Mouse (Mus musculus): ENCODE results near the gene Usp18.

The Usp18 gene

GRCm38 (mm10) chr6:121245127-121246036, at the start of gene Usp18:
Gene Usp18, plus strand, starts transcription at chr6:121245906.
- DNase-seq (ENCODE audit: low spot score in 2 of 2) = peak; percentile 44 to 58

GRCm38 (mm10) chr6:121197807-121198365, 47.8 kb upstream of the Usp18 start:
- no peak for DNase-seq (ENCODE audit: low spot score in 2 of 2)

DNA sequence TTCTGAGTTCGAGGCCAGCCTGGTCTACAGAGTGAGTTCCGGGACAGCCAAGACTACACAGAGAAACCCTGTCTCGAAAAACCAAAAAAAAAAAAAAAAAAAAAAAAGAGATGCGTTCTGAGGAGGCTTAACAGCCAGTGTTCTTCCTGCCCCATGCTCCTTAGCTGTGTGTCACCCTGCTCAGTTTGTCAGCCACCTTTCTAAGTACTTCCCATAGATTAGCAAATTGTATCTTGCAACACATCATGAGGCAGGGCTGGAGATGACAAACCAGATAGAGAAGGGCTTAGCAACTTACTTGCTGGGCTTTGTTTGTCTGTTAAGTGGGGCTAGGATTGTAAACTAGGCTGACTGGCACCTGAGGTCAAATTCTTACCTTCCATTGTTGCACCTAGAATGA, 45.2 kb upstream of the Usp18 start:
- DNase-seq (ENCODE audit: low spot score in 2 of 2) = no peak

DNA sequence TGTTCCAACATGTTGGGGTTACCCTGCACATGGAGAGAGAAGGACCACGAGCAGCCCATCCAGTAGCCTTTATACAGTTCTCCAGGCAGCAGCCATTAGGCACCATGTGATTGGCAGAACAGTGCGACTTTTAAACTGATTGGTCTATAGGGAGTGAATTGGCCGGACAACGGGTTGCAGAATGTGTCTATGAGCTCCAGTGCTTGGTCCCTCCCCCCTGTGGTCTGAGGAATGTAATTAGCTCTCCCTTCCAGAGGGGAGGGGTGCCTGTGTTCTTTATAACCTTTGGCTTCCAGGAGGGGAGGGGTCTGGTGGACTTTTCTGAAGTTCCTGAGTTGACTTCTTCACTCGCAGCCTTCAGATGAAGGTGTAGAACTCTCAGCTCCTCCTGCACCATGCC, 43.7 kb upstream of the Usp18 start:
- DNase-seq (ENCODE audit: low spot score in 2 of 2) = no peak

GRCm38 (mm10) chr6:121206481-121206880, 39.2 kb upstream of the Usp18 start:
- DNase-seq (ENCODE audit: low spot score in 2 of 2) = no peak

- no peak for DNase-seq (ENCODE audit: low spot score in 2 of 2)
These were observed 36.1 kb upstream of the Usp18 start for GRCm38 (mm10) chr6:121209584-121209983.

- DNase-seq (ENCODE audit: low spot score in 2 of 2) = peak; percentile 45 to 50
These were observed 35.4 kb upstream of the Usp18 start, which contains the start of gene Tuba8 for GRCm38 (mm10) chr6:121210149-121210925. Gene Tuba8, plus strand, starts transcription at chr6:121210696.

GRCm38 (mm10) chr6:121210926-121211289, 34.8 kb upstream of the Usp18 start:
- DNase-seq (ENCODE audit: low spot score in 2 of 2) = no peak

DNA sequence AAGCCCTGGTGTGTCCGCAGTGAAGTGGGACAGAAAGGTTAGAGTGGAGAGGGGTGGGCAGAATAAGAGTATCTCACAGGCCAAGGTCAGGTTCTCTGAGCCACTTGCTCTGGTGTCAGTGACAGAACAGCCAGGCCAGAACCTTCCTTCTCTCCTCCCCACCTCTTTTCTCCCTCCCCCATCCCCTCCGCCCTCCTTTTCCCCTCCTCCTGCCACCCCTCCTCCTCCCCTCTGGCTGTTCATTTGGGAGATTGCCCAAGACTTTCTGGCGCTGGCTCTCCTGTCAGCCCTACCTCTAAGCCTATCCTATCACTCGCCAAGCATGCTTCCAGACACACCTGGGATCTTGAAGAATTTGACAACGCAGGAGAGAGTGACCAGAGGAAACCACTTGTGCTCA, 34.0 kb upstream of the Usp18 start:
- DNase-seq (ENCODE audit: low spot score in 2 of 2) = no peak

DNA sequence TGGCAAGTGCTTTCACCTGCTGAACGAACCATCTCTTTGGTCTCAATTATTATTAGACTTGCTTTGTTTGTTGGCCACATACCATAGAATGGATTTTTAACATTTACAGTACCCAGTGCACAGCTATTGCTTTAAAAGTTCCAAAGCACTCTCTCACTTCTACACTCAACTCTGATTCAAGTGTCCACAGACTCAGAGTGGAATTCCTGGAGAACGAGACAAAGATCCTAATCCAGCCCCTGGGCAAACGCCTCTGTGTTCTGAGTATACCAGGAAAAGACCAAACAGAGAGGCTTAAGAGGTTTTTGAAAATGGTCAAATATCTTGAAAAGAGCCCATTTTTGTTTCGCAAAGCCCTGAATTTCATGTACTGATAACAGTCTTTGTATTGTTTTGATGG, 32.7 kb upstream of the Usp18 start:
- no peak for DNase-seq (ENCODE audit: low spot score in 2 of 2)

DNA sequence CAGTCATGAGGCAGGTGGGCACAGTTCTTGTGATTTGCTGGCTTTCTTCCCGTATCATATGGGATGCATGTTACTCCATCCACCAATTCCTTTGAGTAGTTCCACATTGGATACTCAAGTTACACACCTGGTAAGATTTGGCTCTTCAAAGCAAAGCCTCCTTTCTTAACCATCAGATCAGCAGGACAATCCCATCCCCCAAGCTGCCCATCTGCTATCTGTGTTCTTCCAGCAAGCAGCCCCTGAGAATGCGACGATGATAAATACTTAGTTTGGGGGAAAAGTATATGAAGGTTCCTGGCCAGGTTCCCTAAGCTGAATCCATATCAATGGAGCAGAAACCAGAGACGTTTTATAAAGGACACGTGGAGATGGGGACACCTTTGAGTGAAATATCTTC, 31.5 kb upstream of the Usp18 start:
- DNase-seq (ENCODE audit: low spot score in 2 of 2) = no peak

- DNase-seq (ENCODE audit: low spot score in 2 of 2) = no peak
These were observed 30.9 kb upstream of the Usp18 start for GRCm38 (mm10) chr6:121214667-121215330.

- DNase-seq (ENCODE audit: low spot score in 2 of 2) = no peak
These were observed 30.4 kb upstream of the Usp18 start for GRCm38 (mm10) chr6:121215336-121215735.

GRCm38 (mm10) chr6:121215896-121216295, 29.8 kb upstream of the Usp18 start:
- DNase-seq (ENCODE audit: low spot score in 2 of 2) = no peak

GRCm38 (mm10) chr6:121216589-121217255, 29.0 kb upstream of the Usp18 start:
- DNase-seq (ENCODE audit: low spot score in 2 of 2) = no peak

DNA sequence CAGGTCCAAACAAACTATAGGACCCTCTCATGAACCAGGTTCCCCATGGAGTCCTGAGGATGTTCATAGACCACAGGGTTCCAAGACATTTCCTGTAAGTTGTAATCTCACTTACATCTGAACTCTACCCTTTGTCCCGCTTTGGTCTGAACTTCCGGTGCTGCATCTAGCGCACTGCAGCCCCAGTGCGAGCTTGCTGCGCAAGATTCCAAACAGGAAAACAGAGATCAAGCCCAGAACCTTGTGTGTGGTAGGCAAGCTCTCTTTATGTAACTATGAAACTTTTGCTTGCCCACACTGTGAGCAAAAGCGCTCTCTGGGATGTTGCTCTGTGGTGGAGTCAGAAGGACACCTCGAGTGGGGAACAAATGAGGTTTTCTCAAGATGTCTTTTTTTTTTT, 27.7 kb upstream of the Usp18 start:
- no peak for DNase-seq (ENCODE audit: low spot score in 2 of 2)

GRCm38 (mm10) chr6:121219406-121219805, 26.3 kb upstream of the Usp18 start:
- no peak for DNase-seq (ENCODE audit: low spot score in 2 of 2)

DNA sequence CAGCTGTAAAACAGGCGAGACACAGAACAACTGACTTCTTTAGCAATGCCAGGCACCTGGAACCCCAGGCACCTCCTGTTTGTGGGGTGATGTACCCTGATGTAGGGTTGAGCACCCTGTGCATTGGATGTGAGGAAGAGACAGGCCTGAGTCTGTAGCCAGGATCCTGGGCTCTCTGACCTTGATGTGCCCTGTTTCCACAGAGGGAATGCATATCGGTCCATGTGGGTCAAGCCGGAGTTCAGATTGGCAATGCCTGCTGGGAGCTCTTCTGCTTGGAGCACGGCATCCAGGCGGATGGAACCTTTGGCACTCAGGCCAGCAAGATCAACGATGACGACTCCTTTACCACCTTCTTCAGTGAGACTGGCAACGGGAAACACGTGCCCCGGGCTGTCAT, 25.5 kb upstream of the Usp18 start:
- DNase-seq (ENCODE audit: low spot score in 2 of 2) = no peak

DNA sequence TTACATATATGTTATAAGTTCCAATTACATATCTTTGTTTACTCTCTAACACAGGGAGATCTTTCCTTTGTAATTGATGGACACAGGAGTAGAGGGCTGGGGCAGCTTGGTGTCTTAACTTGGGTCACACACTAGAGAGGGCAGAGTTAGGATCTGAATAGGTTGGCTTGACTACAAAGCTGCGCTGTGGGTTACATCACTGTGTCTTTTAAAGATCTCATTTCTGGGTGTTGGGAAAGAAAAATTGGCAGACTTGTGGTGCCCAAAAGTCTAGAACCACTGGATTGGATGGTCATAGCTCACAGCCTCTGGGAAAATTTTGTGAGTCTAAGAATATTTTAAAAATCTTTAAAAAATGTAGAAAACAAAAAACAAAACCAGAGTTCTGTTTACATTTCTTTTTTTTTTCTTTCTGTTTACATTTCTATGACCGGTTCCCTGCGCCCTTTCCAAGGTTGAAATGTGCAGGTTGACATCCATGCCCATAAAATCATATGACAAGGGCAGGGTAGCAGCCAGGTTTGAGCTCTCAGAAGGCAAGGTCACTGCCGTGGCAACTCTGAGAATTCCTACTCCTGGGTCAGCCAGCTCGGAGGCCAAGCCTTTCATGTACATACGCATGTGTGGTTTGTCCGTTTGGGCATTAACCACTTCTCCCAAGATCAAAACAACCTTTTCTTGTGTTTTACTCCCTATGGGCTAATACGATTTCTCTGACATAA, 23.7 kb upstream of the Usp18 start:
- DNase-seq (ENCODE audit: low spot score in 2 of 2) = no peak

DNA sequence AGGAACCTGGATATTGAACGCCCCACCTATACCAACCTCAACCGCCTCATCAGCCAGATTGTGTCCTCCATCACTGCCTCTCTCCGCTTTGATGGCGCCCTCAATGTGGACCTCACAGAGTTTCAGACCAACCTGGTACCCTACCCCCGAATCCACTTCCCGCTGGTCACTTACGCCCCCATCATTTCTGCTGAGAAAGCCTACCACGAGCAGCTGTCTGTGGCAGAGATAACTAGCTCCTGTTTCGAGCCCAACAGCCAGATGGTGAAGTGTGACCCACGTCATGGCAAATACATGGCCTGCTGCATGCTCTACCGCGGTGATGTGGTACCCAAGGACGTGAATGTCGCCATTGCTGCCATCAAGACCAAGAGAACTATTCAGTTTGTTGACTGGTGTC, 22.7 kb upstream of the Usp18 start:
- no peak for DNase-seq (ENCODE audit: low spot score in 2 of 2)

DNA sequence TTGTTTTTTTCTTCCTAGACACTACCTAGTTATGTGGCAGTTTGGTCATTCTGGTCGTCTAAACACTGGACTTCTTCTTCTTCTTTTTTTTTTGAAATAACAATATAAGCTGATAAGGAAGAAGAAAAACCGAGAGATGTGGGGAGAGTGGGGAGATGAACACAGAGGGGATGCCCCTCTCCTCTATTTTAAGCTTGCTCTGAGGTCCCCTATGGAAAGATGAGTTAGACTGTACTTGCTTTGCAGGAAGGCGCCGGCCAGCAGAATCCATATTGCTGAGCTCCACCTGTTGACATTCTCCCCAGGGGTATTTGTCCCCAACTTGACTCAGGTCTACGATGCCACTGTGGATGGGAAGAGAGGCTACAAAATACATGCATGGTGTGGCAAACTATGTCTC, 21.6 kb upstream of the Usp18 start:
- no peak for DNase-seq (ENCODE audit: low spot score in 2 of 2)

Data from frontal cortex, postnatal 10 days (tissue).